Mouse (Mus musculus): Measurements from ENCODE around the gene Car7. TPM values are rescaled to one million over a fixed set of nuclear protein-coding genes. Genes with fewer than 3 reads are reported as not detected.

Gene Car7
- total and polyA plus RNA-seq, 3 experiments, result 2.4 to 2.9 TPM; not detected in 1

- no peaks in the 10 kb centered on the region for H3K9me3 ChIP-seq (replicated peaks; ENCODE audit: insufficient read depth, low read length)
- peaks cover 21% of the 10 kb centered on the region for H3K79me2 ChIP-seq (ENCODE audit: control insufficient read depth, insufficient read depth, low read length, poor library complexity)
- no peak overlapping the region for H3K4me3 ChIP-seq (ENCODE audit: control insufficient read depth in 1 of 2, insufficient read depth in 1 of 2, low read depth in 2 of 2, low read length in 2 of 2)
- TF ChIP-seq POLR2A (IDR thresholded peaks at IDR 0.05; ENCODE audit: control insufficient read depth in 1 of 2, insufficient read depth in 1 of 2, low read depth in 1 of 2, low read length in 2 of 2, poor library complexity in 1 of 2) (no peak), TCF12 (IDR thresholded peaks at IDR 0.05; ENCODE audit: low read depth, low read length) (no peak), CHD1 (IDR thresholded peaks at IDR 0.05; ENCODE audit: low read depth, low read length) (no peak), MYC (IDR thresholded peaks at IDR 0.05; ENCODE audit: low read depth, low read length) (no peak), ETS1 (IDR thresholded peaks at IDR 0.05; ENCODE audit: low read depth, low read length) (no peak), SIN3A (IDR thresholded peaks at IDR 0.05; ENCODE audit: low read length) (no peak), CTCF (IDR thresholded peaks at IDR 0.05 in 2 of 3, conservative IDR thresholded peaks at IDR 0.05 in 1 of 3; ENCODE audit: control insufficient read depth in 1 of 3, insufficient read depth in 1 of 3, low read depth in 2 of 3, low read length in 3 of 3, poor library complexity in 1 of 3, severe bottlenecking in 1 of 3) (no peak), ELF1 (IDR thresholded peaks at IDR 0.05; ENCODE audit: low read depth, low read length) (no peak), TBP (IDR thresholded peaks at IDR 0.05; ENCODE audit: low read depth, low read length) (no peak), HCFC1 (IDR thresholded peaks at IDR 0.05; ENCODE audit: low read depth, low read length) (no peak), ZKSCAN1 (IDR thresholded peaks at IDR 0.05; ENCODE audit: low read depth, low read length) (no peak), BHLHE40 (IDR thresholded peaks at IDR 0.05; ENCODE audit: borderline replicate concordance, low read depth, low read length) (no peak), MEF2A (IDR thresholded peaks at IDR 0.05; ENCODE audit: extremely low read depth, insufficient replicate concordance, low read depth, low read length, poor library complexity, severe bottlenecking) (no peak)
- no peaks in the 10 kb centered on the region for H3K27me3 ChIP-seq (ENCODE audit: control insufficient read depth in 1 of 2, insufficient read depth in 2 of 2, low read length in 2 of 2)
- no peak overlapping the region for H3K27ac ChIP-seq (ENCODE audit: control insufficient read depth, low read depth, low read length)
- no peak for DNase-seq (ENCODE audit: low read depth, low spot score)
- no peak overlapping the region for H3K9ac ChIP-seq (ENCODE audit: control insufficient read depth, low read depth, low read length, poor library complexity, severe bottlenecking)
- H3K4me1 ChIP-seq (ENCODE audit: control insufficient read depth in 1 of 2, insufficient read depth in 2 of 2, low read length in 2 of 2), result peaks cover 0 to 10% of the 10 kb centered on the region in 2 experiments; a peak in 3 of 4 replicates
- peaks cover 0 to 16% of the 10 kb centered on the region in 2 experiments; a peak in 2 of 4 replicates for H3K36me3 ChIP-seq (ENCODE audit: control insufficient read depth in 1 of 2, insufficient read depth in 2 of 2, low read length in 2 of 2)
Measured at GRCm38 (mm10) chr8:104598496-104598895, 64.0 kb downstream of the Car7 start.

Other genes with a start within 250 kb of the Car7 start
- not detected in 2 replicates for gene Cmtm2a, start 241.5 kb upstream of the Car7 start, total RNA-seq (2012; rRNA removed)
- not detected for gene Cmtm2a, start 241.5 kb upstream of the Car7 start, polyA plus RNA-seq (2012; ENCODE audit: insufficient read depth in 1 of 2, insufficient read length in 2 of 2, low read depth in 1 of 2, low replicate concordance in 2 of 2, missing spikeins in 1 of 2)
- gene Gm45711, start 224.6 kb upstream of the Car7 start, total RNA-seq (2012; rRNA removed), result not detected in 2 replicates
- gene Gm45711, start 224.6 kb upstream of the Car7 start, polyA plus RNA-seq (2012; ENCODE audit: insufficient read depth in 1 of 2, insufficient read length in 2 of 2, low read depth in 1 of 2, low replicate concordance in 2 of 2, missing spikeins in 1 of 2), result not detected
- gene Cmtm1, start 224.5 kb upstream of the Car7 start, total RNA-seq (2012; rRNA removed), result not detected in 2 replicates
- not detected for gene Cmtm1, start 224.5 kb upstream of the Car7 start, polyA plus RNA-seq (2012; ENCODE audit: insufficient read depth in 1 of 2, insufficient read length in 2 of 2, low read depth in 1 of 2, low replicate concordance in 2 of 2, missing spikeins in 1 of 2)
- gene Gm11020, start 213.1 kb upstream of the Car7 start, total RNA-seq (2012; rRNA removed), result not detected in 2 replicates
- gene Gm11020, start 213.1 kb upstream of the Car7 start, polyA plus RNA-seq (2012; ENCODE audit: insufficient read depth in 1 of 2, insufficient read length in 2 of 2, low read depth in 1 of 2, low replicate concordance in 2 of 2, missing spikeins in 1 of 2), result not detected
- not detected in 2 replicates for gene Cmtm2b, start 212.5 kb upstream of the Car7 start, total RNA-seq (2012; rRNA removed)
- not detected for gene Cmtm2b, start 212.5 kb upstream of the Car7 start, polyA plus RNA-seq (2012; ENCODE audit: insufficient read depth in 1 of 2, insufficient read length in 2 of 2, low read depth in 1 of 2, low replicate concordance in 2 of 2, missing spikeins in 1 of 2)
- 13.2 and 17.9 TPM in 2 replicates for gene Cmtm3, start 195.3 kb upstream of the Car7 start, total RNA-seq (2012; rRNA removed)
- gene Cmtm3, start 195.3 kb upstream of the Car7 start, polyA plus RNA-seq (2012; ENCODE audit: insufficient read depth in 1 of 2, insufficient read length in 2 of 2, low read depth in 1 of 2, low replicate concordance in 2 of 2, missing spikeins in 1 of 2), result 10 to 100 TPM in 1 of 2 experiments, not detected in 1; 56.3 TPM
- 6.4 and 6.5 TPM in 2 replicates for gene Cmtm4, start 138.9 kb upstream of the Car7 start, total RNA-seq (2012; rRNA removed)
- 10 to 100 TPM; 12.0 to 31.1 TPM for gene Cmtm4, start 138.9 kb upstream of the Car7 start, polyA plus RNA-seq (2012; ENCODE audit: insufficient read depth in 1 of 2, insufficient read length in 2 of 2, low read depth in 1 of 2, low replicate concordance in 2 of 2, missing spikeins in 1 of 2)
- gene Dync1li2, start 91.6 kb upstream of the Car7 start, total RNA-seq (2012; rRNA removed), result 19.3 and 22.4 TPM in 2 replicates
- 10 to 100 TPM in 1 of 2 experiments, not detected in 1; 23.8 TPM for gene Dync1li2, start 91.6 kb upstream of the Car7 start, polyA plus RNA-seq (2012; ENCODE audit: insufficient read depth in 1 of 2, insufficient read length in 2 of 2, low read depth in 1 of 2, low replicate concordance in 2 of 2, missing spikeins in 1 of 2)
- gene Terb1, start 24.8 kb upstream of the Car7 start, total RNA-seq (2012; rRNA removed), result not detected in 2 replicates
- gene Terb1, start 24.8 kb upstream of the Car7 start, polyA plus RNA-seq (2012; ENCODE audit: insufficient read depth in 1 of 2, insufficient read length in 2 of 2, low read depth in 1 of 2, low replicate concordance in 2 of 2, missing spikeins in 1 of 2), result not detected
- 41.9 and 49.7 TPM in 2 replicates for gene Nae1, start 52 bp upstream of the Car7 start, total RNA-seq (2012; rRNA removed)
- gene Nae1, start 52 bp upstream of the Car7 start, polyA plus RNA-seq (2012; ENCODE audit: insufficient read depth in 1 of 2, insufficient read length in 2 of 2, low read depth in 1 of 2, low replicate concordance in 2 of 2, missing spikeins in 1 of 2), result 10 to 100 TPM in 1 of 2 experiments, not detected in 1; 39.2 TPM
- gene Pdp2, start 56.8 kb downstream of the Car7 start, total RNA-seq (2012; rRNA removed), result 12.2 and 12.3 TPM in 2 replicates
- gene Pdp2, start 56.8 kb downstream of the Car7 start, polyA plus RNA-seq (2012; ENCODE audit: insufficient read depth in 1 of 2, insufficient read length in 2 of 2, low read depth in 1 of 2, low replicate concordance in 2 of 2, missing spikeins in 1 of 2), result 10 to 100 TPM in 1 of 2 experiments, not detected in 1; 12.4 TPM
- not detected in 2 replicates for gene Cdh16, start 89.7 kb downstream of the Car7 start, total RNA-seq (2012; rRNA removed)
- under 1 TPM in 1 of 2 experiments, not detected in 1; 0.45 TPM for gene Cdh16, start 89.7 kb downstream of the Car7 start, polyA plus RNA-seq (2012; ENCODE audit: insufficient read depth in 1 of 2, insufficient read length in 2 of 2, low read depth in 1 of 2, low replicate concordance in 2 of 2, missing spikeins in 1 of 2)
- gene Rrad, start 96.6 kb downstream of the Car7 start, total RNA-seq (2012; rRNA removed), result 8.9 and 9.0 TPM in 2 replicates
- 1 to 10 TPM in 1 of 2 experiments, not detected in 1; 9.4 TPM for gene Rrad, start 96.6 kb downstream of the Car7 start, polyA plus RNA-seq (2012; ENCODE audit: insufficient read depth in 1 of 2, insufficient read length in 2 of 2, low read depth in 1 of 2, low replicate concordance in 2 of 2, missing spikeins in 1 of 2)
- 78.7 and 82.4 TPM in 2 replicates for gene Ciao2b, start 107.3 kb downstream of the Car7 start, total RNA-seq (2012; rRNA removed)
- gene Ciao2b, start 107.3 kb downstream of the Car7 start, polyA plus RNA-seq (2012; ENCODE audit: insufficient read depth in 1 of 2, insufficient read length in 2 of 2, low read depth in 1 of 2, low replicate concordance in 2 of 2, missing spikeins in 1 of 2), result 100 to 1,000 TPM in 1 of 2 experiments, not detected in 1; 110 TPM
- not detected in 2 replicates for gene Ces2a, start 199.3 kb downstream of the Car7 start, total RNA-seq (2012; rRNA removed)
- not detected for gene Ces2a, start 199.3 kb downstream of the Car7 start, polyA plus RNA-seq (2012; ENCODE audit: insufficient read depth in 1 of 2, insufficient read length in 2 of 2, low read depth in 1 of 2, low replicate concordance in 2 of 2, missing spikeins in 1 of 2)

Measured in MEL (cell line).